Mouse (Mus musculus) cerebellum, postnatal 36 days (tissue): ENCODE measurements at regions not wholly inside any gene's neighbourhood (a gene's known extent, or its start where the extent isn't known, plus 50 kb on each side); places are given as distances from the start of the nearest gene placed in this dataset.

Experiments
- DNase-seq, 2 experiments: peaks; one replicate each; pipeline ENCODE4 v3.0.0; 2021 to 2022; ENCODE audit warnings: mixed read lengths in 2 of 2

- no peak for DNase-seq
Measured at GRCm38 (mm10) chr12:14415543-14416181, 263.8 kb upstream of the Fam84a start.

DNA sequence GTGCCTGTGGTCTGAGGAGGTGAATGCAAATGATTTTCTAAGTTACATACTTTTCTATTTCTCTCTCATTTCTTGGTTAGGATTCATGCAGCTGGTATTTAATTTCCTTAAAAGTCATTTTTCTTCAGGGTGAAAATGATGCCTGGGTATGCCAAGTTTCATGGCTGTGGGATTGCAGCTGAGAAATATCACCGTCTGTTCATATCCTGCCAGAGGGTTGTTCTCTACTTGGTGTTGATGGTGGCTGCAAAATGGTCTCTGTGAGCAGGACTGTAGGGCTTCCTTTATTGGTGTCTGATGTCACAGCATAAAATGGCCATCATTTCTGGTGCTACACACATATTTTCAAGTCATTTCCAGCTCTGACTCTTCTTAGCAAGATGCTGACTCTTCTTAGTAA, 259.2 kb upstream of the Fam84a start:
- DNase-seq: no peak

DNA sequence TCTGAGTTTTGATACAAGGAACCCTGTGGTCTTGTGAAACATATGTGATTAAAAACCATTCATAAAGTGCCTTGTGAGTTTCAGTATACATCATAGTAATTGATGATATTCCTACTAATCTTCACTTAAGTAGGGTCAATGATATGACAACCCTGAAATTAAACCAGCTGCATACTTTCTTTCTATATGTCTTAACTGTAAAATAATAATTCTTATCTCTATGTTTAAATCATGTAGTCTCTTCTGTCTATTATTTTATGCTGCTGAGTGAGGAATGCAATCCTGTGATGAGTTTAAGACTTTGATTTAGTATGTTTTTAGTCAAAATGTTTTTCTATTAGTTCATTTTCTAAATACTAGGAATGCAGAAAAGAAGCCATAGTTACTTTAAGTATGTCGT, 253.9 kb upstream of the Fam84a start:
- DNase-seq: no peak

GRCm38 (mm10) chr12:14376211-14376610, 224.4 kb upstream of the Fam84a start:
- no peak for DNase-seq

- no peak for DNase-seq
Measured at GRCm38 (mm10) chr12:14338244-14338799, 186.5 kb upstream of the Fam84a start.

DNA sequence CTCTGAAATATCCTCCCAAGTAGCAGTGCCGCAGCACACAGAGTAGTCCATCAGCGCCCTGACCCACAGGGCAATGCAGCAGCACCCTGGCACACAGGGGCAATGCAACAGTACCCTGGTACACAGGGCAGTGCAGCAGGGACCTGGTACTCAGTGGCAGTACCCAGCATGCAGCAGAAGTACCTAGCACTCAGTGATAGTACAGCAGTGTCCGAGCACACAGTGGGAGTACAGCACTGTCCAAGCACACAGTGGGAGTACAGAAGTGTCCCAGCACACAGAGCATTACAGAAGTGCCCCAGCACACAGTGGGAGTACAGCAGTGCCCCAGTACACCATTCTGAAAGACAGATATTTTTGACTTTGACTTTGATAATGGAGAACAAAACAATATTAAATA, 186.0 kb upstream of the Fam84a start:
- DNase-seq: no peak

- no peak for DNase-seq
Measured at GRCm38 (mm10) chr12:14318693-14319092, 166.8 kb upstream of the Fam84a start.

- DNase-seq: no peak
Measured at GRCm38 (mm10) chr12:14316392-14316791, 164.5 kb upstream of the Fam84a start.

DNA sequence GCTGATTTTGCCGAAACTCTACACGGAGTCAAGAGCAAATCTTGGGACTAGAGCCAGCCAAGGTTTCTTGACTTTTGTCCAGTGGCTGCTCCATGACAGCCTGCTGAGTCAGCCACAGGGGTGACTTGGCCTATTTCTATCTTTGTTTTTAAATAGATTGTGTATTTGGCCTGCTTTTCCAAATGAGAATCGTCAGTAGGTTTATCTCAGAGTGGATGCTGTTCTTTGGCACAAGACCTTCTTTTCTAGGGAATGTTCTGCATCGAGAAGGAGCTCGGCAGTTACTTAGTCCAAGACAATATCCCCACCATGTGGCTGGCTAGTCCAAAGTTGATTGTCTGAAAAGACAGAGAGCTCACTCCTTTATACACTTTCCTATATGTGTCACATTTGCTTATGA, 163.9 kb upstream of the Fam84a start:
- DNase-seq: peak; percentile 50 to 64

GRCm38 (mm10) chr12:14302366-14302930, 150.6 kb upstream of the Fam84a start:
- no peak for DNase-seq

DNA sequence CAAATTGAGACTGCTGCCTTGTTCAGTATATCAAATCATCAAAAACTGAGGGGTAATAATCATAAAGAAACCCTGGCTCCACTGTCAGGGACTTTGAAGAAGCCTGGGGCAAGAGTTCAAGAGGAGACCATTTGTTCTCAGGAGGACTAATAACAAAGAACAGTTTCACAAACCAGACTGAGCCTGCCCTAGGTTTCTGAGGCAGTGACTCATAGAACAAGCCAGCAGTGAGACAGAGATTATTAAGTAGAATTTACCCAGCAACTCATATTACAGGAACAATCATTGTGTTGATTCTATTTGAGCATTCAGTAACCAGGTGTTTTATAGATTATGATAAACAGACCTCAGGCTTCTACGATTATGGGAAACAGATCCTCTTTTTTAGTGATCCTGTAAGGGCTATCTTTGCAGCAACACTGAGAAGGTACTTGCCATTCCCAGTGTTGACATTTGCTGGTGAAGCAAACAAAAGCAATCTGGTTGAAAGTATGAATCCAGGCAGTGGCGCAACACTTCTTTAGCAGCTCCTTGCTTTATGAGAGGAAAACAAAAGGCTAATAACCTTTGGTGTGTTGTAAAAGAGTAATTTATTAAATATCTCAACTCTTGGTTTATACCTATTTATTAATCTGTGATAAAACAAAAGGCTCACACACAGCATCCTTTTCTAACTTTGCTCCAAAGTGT, 150.0 kb upstream of the Fam84a start:
- DNase-seq: no peak

- DNase-seq: no peak
Measured at GRCm38 (mm10) chr12:14292083-14292482, 140.2 kb upstream of the Fam84a start.

GRCm38 (mm10) chr12:14287657-14288056, 135.8 kb upstream of the Fam84a start:
- DNase-seq: no peak

DNA sequence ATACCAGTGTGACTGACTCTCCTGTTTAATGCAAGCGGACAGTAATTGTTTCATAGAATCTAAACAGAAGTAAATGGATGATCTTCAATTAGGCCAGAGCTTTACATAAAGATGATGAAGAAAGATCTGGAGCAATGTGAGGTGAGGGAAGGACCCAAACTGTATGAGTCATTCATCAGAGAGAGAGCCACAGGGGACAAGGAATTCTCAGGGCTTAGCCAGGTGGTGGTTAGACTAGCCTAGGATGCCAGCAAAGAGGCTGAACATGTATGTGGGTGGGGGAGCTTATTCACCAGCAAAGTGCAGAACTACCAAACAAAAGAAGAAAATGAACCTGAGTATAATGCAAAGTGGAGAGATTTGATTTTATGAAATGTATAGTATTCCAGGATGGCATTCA, 134.8 kb upstream of the Fam84a start:
- no peak for DNase-seq

DNA sequence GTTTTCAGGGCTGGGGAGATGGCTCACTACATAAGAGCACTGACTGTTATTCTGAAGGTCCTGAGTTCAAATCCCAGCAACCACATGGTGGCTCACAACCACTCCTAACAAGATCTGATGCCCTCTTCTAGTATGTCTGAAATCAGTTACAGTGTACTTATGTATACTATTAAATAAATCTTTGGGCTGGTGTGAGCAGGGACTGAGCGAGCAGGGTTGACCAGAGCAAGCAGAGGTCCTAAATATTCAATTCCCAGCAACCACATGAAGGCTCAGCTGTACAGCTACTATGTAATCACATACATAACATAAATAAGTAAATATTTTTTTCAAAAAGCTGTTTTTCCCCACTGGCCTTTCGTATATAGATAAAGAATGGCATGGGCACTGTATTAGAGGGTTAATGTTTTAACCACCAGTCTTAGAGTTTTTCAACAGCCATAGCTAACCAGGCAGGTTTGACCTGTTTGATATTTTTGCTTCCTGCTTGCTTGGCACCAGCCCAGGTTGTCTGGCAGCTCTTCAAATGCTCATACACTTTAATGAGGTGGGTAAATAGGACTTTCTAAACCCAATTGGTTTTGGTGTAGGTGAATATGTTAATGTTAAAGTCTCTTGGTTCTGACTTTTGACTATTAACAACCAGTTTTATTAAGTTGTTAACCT, 134.1 kb upstream of the Fam84a start:
- DNase-seq: peak; percentile 31 to 36

GRCm38 (mm10) chr12:14283106-14283692, 131.3 kb upstream of the Fam84a start:
- DNase-seq: no peak

DNA sequence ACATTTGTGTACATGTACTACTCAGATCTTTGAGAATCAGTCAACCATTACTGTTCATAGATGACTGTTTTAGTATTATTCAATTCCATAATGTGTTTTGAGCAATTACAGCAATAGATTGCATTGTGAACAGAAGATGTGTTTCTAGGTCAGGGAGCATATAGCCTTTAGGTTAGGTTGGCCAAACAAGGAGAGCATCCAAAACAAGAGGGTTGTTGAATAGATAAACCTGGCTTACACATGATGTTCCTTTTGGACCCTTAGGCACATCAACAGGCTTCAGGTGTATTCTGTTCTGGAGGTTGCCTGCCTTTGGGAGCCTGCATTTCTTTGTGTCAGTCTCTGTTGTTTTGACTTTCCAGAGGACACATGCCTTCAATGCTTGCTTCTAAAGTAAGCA, 123.4 kb upstream of the Fam84a start:
- no peak for DNase-seq

DNA sequence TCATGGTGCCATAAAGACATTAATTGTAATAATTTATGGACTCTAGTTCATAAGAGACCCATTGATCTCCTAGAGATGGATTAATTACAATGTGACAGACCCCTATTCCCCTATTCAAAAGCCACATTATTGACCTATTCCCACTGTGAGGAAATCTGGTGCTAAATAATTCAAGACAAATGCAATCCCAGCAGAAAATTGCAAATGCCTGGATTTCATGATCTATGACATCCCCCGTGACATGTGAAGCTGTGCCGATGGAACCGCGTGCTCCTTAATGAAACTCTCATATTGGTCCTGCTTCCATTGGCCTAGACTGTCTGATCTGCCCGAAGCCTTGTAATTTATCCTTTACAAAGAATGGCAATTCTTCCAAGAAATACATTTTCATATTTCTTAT, 122.9 kb upstream of the Fam84a start:
- no peak for DNase-seq

GRCm38 (mm10) chr12:14271216-14271615, 119.4 kb upstream of the Fam84a start:
- DNase-seq: no peak

DNA sequence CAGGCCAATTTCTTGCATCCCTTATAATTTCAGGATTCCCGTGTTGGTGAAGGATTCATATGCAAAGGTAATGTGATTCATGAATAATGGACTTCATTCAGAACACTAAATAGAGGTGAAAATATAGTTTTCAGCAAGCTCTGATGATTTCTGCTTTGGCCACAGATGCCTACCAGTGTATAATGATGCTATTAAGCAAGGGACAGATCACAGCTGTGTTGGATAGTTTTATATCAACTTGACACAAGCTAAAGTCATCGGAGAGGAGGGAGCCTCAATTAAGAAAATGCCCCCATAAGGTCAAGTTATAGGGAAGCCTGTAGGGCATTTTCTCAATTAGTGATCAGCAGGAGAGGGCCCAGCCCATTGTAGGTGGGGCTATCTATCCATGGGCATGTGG, 109.2 kb upstream of the Fam84a start:
- no peak for DNase-seq

- no peak for DNase-seq
Measured at GRCm38 (mm10) chr12:14260288-14260687, 108.4 kb upstream of the Fam84a start.

GRCm38 (mm10) chr12:14253336-14253735, 101.5 kb upstream of the Fam84a start:
- no peak for DNase-seq

DNA sequence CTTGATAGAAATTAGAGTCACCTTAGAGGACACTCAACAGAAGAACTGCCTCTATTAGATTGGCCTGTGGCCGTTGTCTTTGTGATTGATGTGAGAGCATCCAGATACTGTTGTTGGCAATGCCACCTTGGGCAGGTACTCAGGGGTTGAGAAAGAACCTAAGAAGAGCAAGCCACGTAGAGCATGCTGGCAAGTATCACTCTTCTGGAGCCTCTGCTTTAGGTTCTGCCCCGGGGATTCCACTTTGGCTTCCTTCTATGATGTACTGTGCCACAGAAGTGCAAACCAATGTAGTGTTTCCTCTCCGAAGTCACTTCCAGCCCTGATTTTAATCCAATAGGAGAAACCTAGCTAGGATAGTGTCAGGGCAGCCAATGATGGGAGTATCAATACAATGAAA, 98.3 kb upstream of the Fam84a start:
- DNase-seq: no peak
